In genomic region chr4:29303951-29304350, GRCm38 (mm10) we compare ENCODE assay signal across 24 mouse cellular contexts.
"Had no signal": no experiment of that assay in that cellular context is flagged by ENCODE, and none has a peak within 500 bp of the region (broad histone marks: within the 10 kb centered on the region; RNA-seq: fewer than 3 reads in every experiment).

No protein-coding gene starts in this region.

- H3K4me3 ChIP-seq: gastrocnemius, adult 2 months; heart, adult 2 months; heart, embryonic 13.5 days; heart, embryonic 15.5 days; hindbrain, embryonic 13.5 days; hindbrain, embryonic 15.5 days; layer of hippocampus, adult 2 months; limb, embryonic 13.5 days; limb, embryonic 15.5 days; liver, embryonic 12.5 days had no signal

- H3K36me3 ChIP-seq: heart, embryonic 13.5 days; heart, embryonic 15.5 days; hindbrain, embryonic 13.5 days; hindbrain, embryonic 15.5 days; limb, embryonic 13.5 days; limb, embryonic 15.5 days; liver, embryonic 12.5 days had no signal

- H3K4me1 ChIP-seq: heart, embryonic 13.5 days; heart, embryonic 15.5 days; hindbrain, embryonic 13.5 days; hindbrain, embryonic 15.5 days; limb, embryonic 13.5 days; limb, embryonic 15.5 days; liver, embryonic 12.5 days had no signal

- DNase-seq: gastrocnemius, adult 2 months; gastrocnemius, postnatal 10 days; gastrocnemius, postnatal 25 days; heart, adult 11 months; heart, adult 2 months; heart, postnatal 14 days; heart, postnatal 36 days; kidney, adult 11 months; kidney, adult 2 months; kidney, postnatal 10 days; kidney, postnatal 25 days; kidney, postnatal 4 days; left cerebral cortex, postnatal 4 days had no signal

- H3K27me3 ChIP-seq: heart, embryonic 13.5 days; heart, embryonic 15.5 days; hindbrain, embryonic 13.5 days; hindbrain, embryonic 15.5 days; limb, embryonic 13.5 days; limb, embryonic 15.5 days; liver, embryonic 12.5 days had no signal

- H3K9ac ChIP-seq: heart, embryonic 13.5 days; heart, embryonic 15.5 days; hindbrain, embryonic 13.5 days; hindbrain, embryonic 15.5 days; limb, embryonic 13.5 days; limb, embryonic 15.5 days; liver, embryonic 12.5 days; liver, embryonic 14.5 days had no signal

- ATAC-seq: hindbrain, postnatal 0 days; liver, embryonic 12.5 days had no signal

- H3K27ac ChIP-seq: gastrocnemius, adult 2 months; heart, adult 2 months; heart, embryonic 13.5 days; heart, embryonic 15.5 days; hindbrain, embryonic 13.5 days; hindbrain, embryonic 15.5 days; hindbrain, postnatal 0 days; layer of hippocampus, adult 2 months; limb, embryonic 13.5 days; limb, embryonic 15.5 days; liver, embryonic 12.5 days; liver, embryonic 14.5 days had no signal

- H3K9me3 ChIP-seq: heart, embryonic 13.5 days; heart, embryonic 15.5 days; hindbrain, embryonic 13.5 days; hindbrain, embryonic 15.5 days; limb, embryonic 13.5 days; limb, embryonic 15.5 days; liver, embryonic 12.5 days had no signal

- H3K4me2 ChIP-seq: heart, embryonic 11.5 days; heart, embryonic 13.5 days; heart, embryonic 15.5 days; hindbrain, embryonic 13.5 days; hindbrain, embryonic 15.5 days; limb, embryonic 13.5 days; limb, embryonic 15.5 days; liver, embryonic 12.5 days had no signal
